Mouse (Mus musculus): ENCODE results near the gene Sptbn1. TPM values are rescaled to one million over a fixed set of nuclear protein-coding genes. Genes with fewer than 3 reads are reported as not detected.

Sptbn1 gene
- polyA plus RNA-seq (2012; rRNA removed), result 56.3 and 66.2 TPM in 2 replicates

DNA sequence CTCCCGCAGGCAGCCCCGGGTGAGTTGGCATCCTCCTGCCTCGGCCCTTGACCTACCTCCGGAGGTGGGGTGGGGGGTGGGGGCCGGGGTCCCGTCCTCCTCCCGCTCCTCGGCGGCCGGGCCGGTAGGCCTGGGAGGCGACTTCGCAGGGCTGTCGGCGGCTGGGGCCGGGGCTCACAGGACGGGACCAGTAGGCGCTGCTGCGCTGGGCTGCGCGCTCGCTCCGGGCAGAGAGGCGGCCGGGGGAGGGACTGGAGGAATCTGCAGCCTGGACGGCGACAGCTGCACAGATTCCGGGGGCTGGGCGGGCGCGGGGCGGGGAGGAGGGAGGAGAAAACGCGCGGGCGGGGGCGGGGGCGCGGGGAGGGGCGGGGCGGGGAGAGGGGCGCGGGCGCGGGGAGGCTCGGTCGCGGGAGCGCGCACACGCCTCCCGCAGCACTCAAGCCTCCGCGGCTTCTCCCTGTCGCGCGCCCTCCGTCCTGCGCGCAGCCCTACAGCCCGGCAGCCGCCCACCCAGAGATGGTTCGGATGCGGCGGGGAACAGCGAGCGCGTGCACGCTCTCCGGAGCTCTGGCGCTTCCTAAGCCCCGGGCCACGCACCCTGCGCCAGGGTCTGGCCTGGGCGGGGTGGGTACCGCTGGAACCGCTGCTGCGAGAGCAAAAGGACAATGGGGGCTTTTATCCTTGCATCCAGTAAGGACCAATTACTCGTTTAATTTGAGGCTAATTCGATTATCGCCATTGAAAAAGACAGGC is at the start of gene Sptbn1:
Gene Sptbn1, minus strand, starts transcription at position 284 of the 756 bp plus-strand sequence.

Other genes starting within 250 kb of the Sptbn1 start
- 0.68 and 0.81 TPM in 2 replicates for gene Eml6, start 242.1 kb downstream of the Sptbn1 start, polyA plus RNA-seq (2012; rRNA removed)
- gene 4930505A04Rik, start 203.7 kb upstream of the Sptbn1 start, polyA plus RNA-seq (2012; rRNA removed), result not detected in 2 replicates